Mouse (Mus musculus) hindbrain, embryonic 14.5 days (tissue): ENCODE measurements around the gene Lsamp. TPM values are rescaled to one million over a fixed set of nuclear protein-coding genes. Genes with fewer than 3 reads are reported as not detected.

Source experiments
- ATAC-seq: fragments of 200-750 bp; cut with Nextera tagmentation; 2 replicates; pipeline ENCODE4 v1.8.0; 2017; ENCODE audit warnings: moderate number of reproducible peaks, mild to moderate bottlenecking, moderate TSS enrichment, moderate library complexity; ENCODE audit not compliant: low FRiP score
- DNase-seq: peaks from one replicate; pipeline ENCODE4 v3.0.0-alpha.2; 2015; ENCODE audit warnings: low spot score
- H3K27ac ChIP-seq: fragments of 300-500 bp; sonication (generic); 2 replicates; pipeline ENCODE4 v1.5.1; 2014; ENCODE audit warnings: mild to moderate bottlenecking, moderate library complexity
- H3K27me3 ChIP-seq: fragments of 300-500 bp; sonication (generic); 2 replicates; pipeline ENCODE4 v1.6.1; 2014; ENCODE audit warnings: mild to moderate bottlenecking, low read length, mixed read lengths; ENCODE audit not compliant: control insufficient read depth, insufficient read depth
- H3K36me3 ChIP-seq: fragments of 300-500 bp; sonication (generic); replicated peaks from 2 replicates; pipeline ENCODE4 v1.6.1; 2014; ENCODE audit not compliant: control insufficient read depth, insufficient read depth
- H3K4me1 ChIP-seq: fragments of 300-500 bp; sonication (generic); replicated peaks from 2 replicates; pipeline ENCODE4 v1.6.1; 2014; ENCODE audit warnings: antibody characterized with exemption, low read length, mixed read lengths; ENCODE audit not compliant: control insufficient read depth, insufficient read depth
- H3K4me2 ChIP-seq: fragments of 300-500 bp; sonication (generic); replicated peaks from 2 replicates; pipeline ENCODE4 v1.6.1; 2014; ENCODE audit warnings: mild to moderate bottlenecking, moderate library complexity
- H3K4me3 ChIP-seq: fragments of 300-500 bp; sonication (generic); replicated peaks from 2 replicates; pipeline ENCODE4 v1.5.1; 2014; ENCODE audit warnings: mild to moderate bottlenecking, low read length
- H3K9ac ChIP-seq: fragments of 300-500 bp; sonication (generic); 2 replicates; pipeline ENCODE4 v1.6.1; 2014
- H3K9me3 ChIP-seq: fragments of 300-500 bp; sonication (generic); 2 replicates; pipeline ENCODE4 v1.6.1; 2016; ENCODE audit warnings: low read length; ENCODE audit not compliant: control insufficient read depth
- WGBS: fragments of 180-500 bp; shearing (Covaris S2); extraction: QIAGEN DNeasy Blood & Tissue Kit; methylation state at CpG from one replicate; pipeline ENCODE4 v1.1.7; 2014; 5-methylcytosine and 5-hydroxymethylcytosine counted together
- polyA plus RNA-seq: library from polyadenylated mRNA; unstranded; fragments of >200 nt; fragmentation: Nextera tagmentation; extraction: Ambion mirVana; gene quantifications from 2 replicates; pipeline ENCODE4 v1.2.1, GENCODE M21; 2014

The Lsamp gene
- polyA plus RNA-seq, 1 experiment from 2014 or later = 88.1 TPM

DNA sequence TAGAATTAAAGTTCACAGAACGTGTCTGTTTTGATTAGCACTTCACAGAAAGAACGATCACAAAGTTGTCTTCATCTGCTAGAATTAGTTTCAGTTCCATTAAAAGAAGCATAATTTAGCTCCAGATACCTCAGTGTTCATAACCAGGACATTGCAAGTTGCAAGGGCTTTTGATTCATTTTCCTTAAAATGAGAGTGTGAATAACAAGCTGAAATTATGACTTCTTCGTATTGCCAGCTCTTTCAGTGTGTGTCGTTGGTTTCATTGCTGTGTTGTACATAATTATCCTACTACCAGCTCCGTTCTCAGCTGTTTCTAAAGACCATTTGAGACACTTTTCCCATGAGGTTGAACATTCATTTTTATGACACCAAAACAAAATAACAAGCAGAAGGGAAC lies 672.2 kb downstream of the Lsamp start:
- no peak overlapping the region for H3K4me3 ChIP-seq
- 77% methylated on average over 5 of the region's 5 CpGs for WGBS

GRCm38 (mm10) chr16:40656871-40657270 lies 672.7 kb downstream of the Lsamp start:
- H3K4me2 ChIP-seq = no peak overlapping the region
- no peak overlapping the region for H3K27ac ChIP-seq
- no peak overlapping the region for H3K4me3 ChIP-seq
- H3K27me3 ChIP-seq = no peaks in the 10 kb centered on the region
- 49% methylated on average over 6 of the region's 6 CpGs for WGBS
- ATAC-seq (no peak), DNase-seq (no peak)
- H3K36me3 ChIP-seq = no peaks in the 10 kb centered on the region
- H3K4me1 ChIP-seq = no peaks in the 10 kb centered on the region
- H3K9ac ChIP-seq = no peak overlapping the region
- H3K9me3 ChIP-seq = no peaks in the 10 kb centered on the region

More for the DNA sequence above, 672.2 kb downstream of the Lsamp start:
- Histone ChIP-seq H3K4me2 (no peak overlapping the region), H3K27ac (no peak overlapping the region), H3K27me3 (no peaks in the 10 kb centered on the region), H3K36me3 (no peaks in the 10 kb centered on the region), H3K9ac (no peak overlapping the region), H3K9me3 (no peaks in the 10 kb centered on the region), H3K4me1 (no peaks in the 10 kb centered on the region)
- DNase-seq = no peak
- no peak for ATAC-seq

DNA sequence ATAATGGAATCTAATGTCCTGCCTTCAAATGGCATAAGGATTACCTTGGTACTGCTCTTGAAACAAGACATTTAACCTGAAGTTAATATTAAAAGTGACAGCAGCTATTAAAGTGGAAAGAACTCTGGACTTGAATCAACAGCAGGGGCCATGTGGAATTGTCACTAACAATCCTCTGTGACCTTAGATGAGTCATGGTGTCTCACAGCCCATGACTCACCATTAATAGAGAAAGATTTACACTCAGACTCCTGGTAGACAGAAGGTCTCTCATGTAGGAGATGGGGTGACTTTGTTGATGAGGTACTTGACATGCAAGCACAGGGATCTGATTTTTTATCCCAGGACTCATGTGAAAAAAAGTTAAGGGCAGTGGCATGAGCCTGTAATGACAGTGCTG lies 701.4 kb downstream of the Lsamp start:
- no peak for ATAC-seq
- DNase-seq = no peak
- Histone ChIP-seq H3K9ac (no peak overlapping the region), H3K9me3 (no peaks in the 10 kb centered on the region), H3K36me3 (no peaks in the 10 kb centered on the region), H3K27ac (no peak overlapping the region), H3K27me3 (no peaks in the 10 kb centered on the region), H3K4me1 (no peaks in the 10 kb centered on the region), H3K4me3 (no peak overlapping the region), H3K4me2 (no peak overlapping the region)

- 9% methylated on average over 2 of the region's 2 CpGs for WGBS
- Histone ChIP-seq H3K27me3 (no peaks in the 10 kb centered on the region), H3K4me1 (0 out of 2 replicates have a peak, but pooled peaks cover 12% of the 10 kb centered on the region), H3K36me3 (no peaks in the 10 kb centered on the region), H3K9me3 (no peaks in the 10 kb centered on the region), H3K4me2 (no peak overlapping the region), H3K4me3 (no peak overlapping the region), H3K9ac (no peak overlapping the region), H3K27ac (no peak overlapping the region)
- no peak for DNase-seq
- peak; percentile 53; the same call in 1 of the 2 replicates for ATAC-seq
Measured at GRCm38 (mm10) chr16:40692292-40692691, 708.1 kb downstream of the Lsamp start.

- Histone ChIP-seq H3K4me1 (0 out of 2 replicates have a peak, but pooled peaks cover 6% of the 10 kb centered on the region), H3K4me2 (no peak overlapping the region), H3K27me3 (no peaks in the 10 kb centered on the region), H3K27ac (no peak overlapping the region), H3K9ac (no peak overlapping the region), H3K9me3 (no peaks in the 10 kb centered on the region), H3K36me3 (no peaks in the 10 kb centered on the region), H3K4me3 (no peak overlapping the region)
- whole genome bisulfite sequencing = 92% methylated on average over 3 of the region's 3 CpGs
- ATAC-seq (no peak), DNase-seq (no peak)
Measured at GRCm38 (mm10) chr16:40697253-40697652, 713.1 kb downstream of the Lsamp start.

GRCm38 (mm10) chr16:40708558-40708957 lies 724.4 kb downstream of the Lsamp start:
- peak; percentile 64 for DNase-seq
- Histone ChIP-seq H3K4me3 (no peak overlapping the region), H3K27ac (no peak overlapping the region), H3K4me1 (peaks cover 25% of the 10 kb centered on the region; the same call in 1 of the 2 replicates), H3K36me3 (no peaks in the 10 kb centered on the region), H3K4me2 (no peak overlapping the region), H3K27me3 (no peaks in the 10 kb centered on the region), H3K9ac (no peak overlapping the region), H3K9me3 (no peaks in the 10 kb centered on the region)
- ATAC-seq = peak; percentile 75
- WGBS = 19% methylated on average over 2 of the region's 2 CpGs

- Histone ChIP-seq H3K4me1 (peaks cover 25% of the 10 kb centered on the region; the same call in 1 of the 2 replicates), H3K9me3 (no peaks in the 10 kb centered on the region), H3K9ac (no peak overlapping the region), H3K27ac (no peak overlapping the region), H3K4me3 (no peak overlapping the region), H3K36me3 (no peaks in the 10 kb centered on the region), H3K4me2 (no peak overlapping the region), H3K27me3 (no peaks in the 10 kb centered on the region)
- DNase-seq (no peak), ATAC-seq (no peak)
- WGBS = 47% methylated on average over 4 of the region's 4 CpGs
Measured at GRCm38 (mm10) chr16:40709574-40709973, 725.4 kb downstream of the Lsamp start.

GRCm38 (mm10) chr16:40710068-40710467 lies 725.9 kb downstream of the Lsamp start:
- H3K4me2 ChIP-seq = no peak overlapping the region
- H3K9me3 ChIP-seq = no peaks in the 10 kb centered on the region
- no peak overlapping the region for H3K27ac ChIP-seq
- H3K4me1 ChIP-seq = peaks cover 25% of the 10 kb centered on the region; the same call in 1 of the 2 replicates
- no peak overlapping the region for H3K4me3 ChIP-seq
- DNase-seq (no peak), ATAC-seq (peak; percentile 83)
- no peak overlapping the region for H3K9ac ChIP-seq
- H3K36me3 ChIP-seq = no peaks in the 10 kb centered on the region
- no peaks in the 10 kb centered on the region for H3K27me3 ChIP-seq
- 47% methylated on average over 3 of the region's 3 CpGs for WGBS

GRCm38 (mm10) chr16:40710491-40710890 lies 726.3 kb downstream of the Lsamp start:
- Histone ChIP-seq H3K9me3 (no peaks in the 10 kb centered on the region), H3K9ac (no peak overlapping the region), H3K4me2 (no peak overlapping the region), H3K36me3 (no peaks in the 10 kb centered on the region), H3K4me3 (no peak overlapping the region), H3K27me3 (no peaks in the 10 kb centered on the region), H3K27ac (no peak overlapping the region), H3K4me1 (peaks cover 25% of the 10 kb centered on the region; the same call in 1 of the 2 replicates)
- DNase-seq = no peak
- WGBS = 54% methylated on average over 5 of the region's 5 CpGs
- ATAC-seq = no peak

- no peak for ATAC-seq
- WGBS = 53% methylated on average over 3 of the region's 3 CpGs
- no peak for DNase-seq
Measured at GRCm38 (mm10) chr16:40713725-40714124, 729.6 kb downstream of the Lsamp start.

More at GRCm38 (mm10) chr16:40713725-40714124, 729.6 kb downstream of the Lsamp start:
- Histone ChIP-seq H3K27ac (no peak overlapping the region), H3K9me3 (no peaks in the 10 kb centered on the region), H3K36me3 (no peaks in the 10 kb centered on the region), H3K4me1 (peaks cover 15% of the 10 kb centered on the region; the same call in 1 of the 2 replicates), H3K4me2 (no peak overlapping the region), H3K9ac (no peak overlapping the region), H3K4me3 (no peak overlapping the region), H3K27me3 (no peaks in the 10 kb centered on the region)
